Mouse (Mus musculus): ENCODE results near the gene Pde4a.
A peak's percentile ranks its signal among the peaks of the same experiment; 100 is the strongest.

Pde4a gene

DNA sequence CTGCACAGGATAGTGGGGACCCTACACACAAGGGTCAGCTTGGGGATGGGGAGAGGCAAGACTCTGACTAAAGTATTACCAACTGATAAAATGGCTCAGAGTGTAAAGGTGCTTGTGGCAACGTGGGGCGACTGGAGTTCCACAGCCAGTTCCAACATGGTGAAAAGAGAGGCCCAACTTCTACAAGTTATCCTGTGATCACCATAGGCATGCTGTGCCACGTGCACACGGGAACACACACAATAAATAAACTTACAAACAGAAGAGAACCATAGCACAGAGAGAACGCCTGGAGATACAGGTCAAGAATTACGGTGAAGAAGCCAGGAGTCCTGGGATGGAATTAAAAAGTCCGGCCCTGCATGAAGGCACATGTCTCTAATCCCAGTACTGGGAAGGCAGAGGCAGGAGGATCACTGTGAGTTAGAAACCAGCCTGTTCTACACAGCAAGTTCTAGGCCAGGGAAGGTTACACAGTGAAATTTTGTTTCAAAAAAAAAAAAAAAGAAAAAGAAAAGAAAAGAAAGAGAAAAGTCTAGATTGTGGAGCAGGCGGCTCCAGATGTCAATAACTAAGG lies 16.3 kb upstream of the Pde4a start:
- no peak for DNase-seq (ENCODE audit: low spot score in 2 of 2)

DNA sequence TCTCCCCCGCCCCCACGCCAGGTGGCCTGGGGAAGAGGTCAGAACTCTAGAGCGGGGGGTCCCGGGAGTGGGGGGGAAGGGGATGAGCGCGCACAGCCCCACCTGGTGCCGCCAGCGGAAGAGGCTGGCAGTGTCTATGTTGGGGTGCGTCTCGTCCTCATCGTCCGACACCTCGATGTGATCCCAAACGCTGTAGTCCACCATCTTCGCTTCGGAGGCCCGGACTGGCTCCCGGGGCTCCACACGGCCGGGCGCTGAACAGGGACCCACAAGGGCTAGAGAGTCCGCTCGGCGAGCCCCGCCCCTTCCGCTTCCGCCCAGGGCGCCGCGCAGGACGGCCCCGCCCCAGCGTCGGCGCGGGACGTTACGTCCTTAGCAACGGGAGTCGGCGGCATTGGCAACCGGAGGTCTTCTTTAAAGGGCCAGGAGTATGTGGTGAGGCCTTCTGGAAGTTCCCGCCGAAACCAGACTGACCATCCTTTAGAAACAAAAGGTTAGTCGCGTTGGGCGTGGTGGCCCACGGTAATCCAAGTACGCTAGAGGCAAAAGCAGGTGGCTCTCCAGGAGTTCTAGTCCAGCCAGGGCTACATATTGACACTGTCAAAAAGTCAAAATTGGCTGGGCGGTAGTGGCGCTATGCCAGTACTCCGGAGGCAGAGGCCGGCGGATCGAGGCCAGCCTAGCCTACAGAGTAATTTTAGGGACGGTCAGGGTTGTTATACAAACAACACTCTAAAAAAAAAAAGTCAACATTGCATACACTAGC lies 15.7 kb upstream of the Pde4a start, which contains the start of gene Cdc37:
Gene Cdc37, minus strand, starts transcription at position 329 of the 766 bp plus-strand sequence.
- peak; percentile 90 to 92 for DNase-seq (ENCODE audit: low spot score in 2 of 2)

DNA sequence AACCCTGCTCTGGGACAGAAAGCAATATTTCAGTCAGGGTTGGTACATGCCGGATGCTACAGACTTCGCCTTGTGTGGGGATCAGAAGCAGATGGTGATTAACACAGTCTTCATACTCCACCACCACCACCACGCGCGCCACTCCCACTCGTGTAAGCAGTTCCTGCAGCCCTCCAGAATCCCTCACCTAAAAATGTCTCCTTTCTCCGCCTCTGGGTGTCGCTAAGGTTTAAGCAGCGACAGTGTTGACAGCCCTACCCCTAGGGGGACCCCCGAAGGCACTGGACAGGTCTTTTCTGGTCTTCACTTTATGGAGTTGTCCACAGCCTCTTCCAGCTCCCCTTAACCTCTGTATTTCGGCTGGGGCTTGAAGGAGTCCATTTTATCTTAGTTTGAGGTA lies 12.8 kb upstream of the Pde4a start:
- DNase-seq (ENCODE audit: low spot score in 2 of 2): peak; percentile 76

DNA sequence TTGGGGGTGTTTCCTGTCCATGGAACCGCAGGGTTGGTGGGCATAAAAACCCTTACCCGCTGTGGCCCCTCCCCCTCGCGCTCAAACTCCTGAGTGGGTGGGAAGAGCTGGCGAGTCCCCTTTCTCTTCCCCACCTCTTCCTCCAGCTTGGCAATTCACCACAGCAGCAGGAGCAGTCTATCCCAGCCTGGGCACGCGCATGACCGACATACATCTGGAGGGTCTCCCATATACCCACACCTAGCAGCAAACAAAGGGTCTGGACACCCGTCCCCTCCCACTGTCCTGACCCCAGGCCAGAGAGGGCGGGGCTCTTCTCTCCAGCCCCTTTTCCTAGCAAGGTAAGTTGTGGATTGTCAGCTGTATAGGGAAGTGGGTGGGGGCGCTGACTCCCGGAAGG lies 12.2 kb upstream of the Pde4a start:
- no peak for DNase-seq (ENCODE audit: low spot score in 2 of 2)

DNA sequence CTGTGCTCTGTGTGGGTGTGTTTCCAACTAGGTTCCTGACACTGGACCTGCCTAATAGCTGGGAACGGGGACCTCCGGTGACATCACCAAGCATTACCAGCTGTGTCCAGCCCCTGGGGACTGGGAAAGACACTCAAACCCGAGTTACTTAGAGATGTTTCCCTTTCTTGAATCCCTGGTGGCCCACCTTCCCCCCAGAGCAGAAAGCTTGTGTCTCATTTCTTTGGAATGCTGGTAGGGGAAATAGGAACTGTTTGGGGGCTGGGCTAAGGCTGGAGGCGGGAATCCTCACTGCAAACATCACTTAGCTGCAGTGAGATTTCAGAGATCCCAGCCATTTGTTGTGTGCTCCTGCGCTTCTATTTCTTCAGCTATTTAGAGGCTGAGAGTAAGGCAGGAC lies 11.7 kb upstream of the Pde4a start:
- DNase-seq (ENCODE audit: low spot score in 2 of 2): no peak

DNA sequence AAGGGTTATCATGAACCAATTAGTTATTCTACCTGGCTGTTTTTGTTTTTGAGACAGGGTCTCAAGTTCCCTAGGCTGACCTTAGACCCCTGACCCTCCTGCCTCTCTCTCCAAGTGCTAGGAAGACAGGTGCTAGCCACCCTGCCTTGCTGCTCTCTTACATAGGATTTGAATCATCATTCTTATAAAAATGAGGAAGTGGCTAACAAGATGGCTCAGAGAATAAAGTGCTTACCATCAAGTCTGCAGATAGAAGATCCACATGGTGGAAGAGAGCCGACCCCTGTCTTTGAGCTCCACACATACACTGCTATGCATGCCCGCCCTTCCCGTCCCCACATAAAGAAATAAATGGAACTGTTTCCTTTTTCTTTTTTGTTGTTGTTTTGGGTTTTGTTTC lies 10.7 kb upstream of the Pde4a start:
- DNase-seq (ENCODE audit: low spot score in 2 of 2): no peak

DNA sequence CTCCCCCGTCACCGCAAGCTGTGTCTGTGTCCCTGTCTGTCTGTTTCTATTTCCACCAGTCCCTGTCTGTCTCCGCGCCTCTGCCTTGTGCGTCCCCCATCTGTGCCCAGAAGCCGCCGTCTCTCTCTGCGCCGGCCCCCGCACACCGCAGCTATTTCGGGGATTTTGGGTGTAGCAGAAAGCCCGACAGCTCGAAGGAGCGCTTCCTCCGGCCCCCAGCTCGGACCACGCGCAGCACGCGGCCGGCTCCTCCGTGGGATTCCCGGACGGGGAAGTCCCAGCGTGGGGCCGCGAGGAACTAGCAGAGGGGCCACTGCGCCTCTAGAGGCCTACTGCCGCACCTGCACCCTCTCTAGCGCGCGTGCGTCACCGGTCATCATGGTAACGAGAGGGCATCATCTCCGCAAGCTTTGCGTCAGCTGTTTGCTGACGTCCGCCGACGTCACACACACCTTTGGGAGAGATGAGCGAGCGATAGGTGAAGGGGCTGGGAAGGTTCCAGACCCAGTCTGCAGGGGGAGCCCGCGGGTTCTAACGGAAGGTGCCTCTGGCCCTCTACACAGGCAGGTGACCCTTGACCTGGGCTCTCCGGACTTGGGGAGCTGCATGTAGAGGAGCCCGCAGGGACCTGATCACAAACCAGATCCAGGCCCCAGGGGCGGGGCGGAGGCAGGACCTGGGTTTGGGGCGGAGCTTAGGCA lies 4.2 kb upstream of the Pde4a start:
- DNase-seq (ENCODE audit: low spot score in 2 of 2): peak; percentile 93 to 94

DNA sequence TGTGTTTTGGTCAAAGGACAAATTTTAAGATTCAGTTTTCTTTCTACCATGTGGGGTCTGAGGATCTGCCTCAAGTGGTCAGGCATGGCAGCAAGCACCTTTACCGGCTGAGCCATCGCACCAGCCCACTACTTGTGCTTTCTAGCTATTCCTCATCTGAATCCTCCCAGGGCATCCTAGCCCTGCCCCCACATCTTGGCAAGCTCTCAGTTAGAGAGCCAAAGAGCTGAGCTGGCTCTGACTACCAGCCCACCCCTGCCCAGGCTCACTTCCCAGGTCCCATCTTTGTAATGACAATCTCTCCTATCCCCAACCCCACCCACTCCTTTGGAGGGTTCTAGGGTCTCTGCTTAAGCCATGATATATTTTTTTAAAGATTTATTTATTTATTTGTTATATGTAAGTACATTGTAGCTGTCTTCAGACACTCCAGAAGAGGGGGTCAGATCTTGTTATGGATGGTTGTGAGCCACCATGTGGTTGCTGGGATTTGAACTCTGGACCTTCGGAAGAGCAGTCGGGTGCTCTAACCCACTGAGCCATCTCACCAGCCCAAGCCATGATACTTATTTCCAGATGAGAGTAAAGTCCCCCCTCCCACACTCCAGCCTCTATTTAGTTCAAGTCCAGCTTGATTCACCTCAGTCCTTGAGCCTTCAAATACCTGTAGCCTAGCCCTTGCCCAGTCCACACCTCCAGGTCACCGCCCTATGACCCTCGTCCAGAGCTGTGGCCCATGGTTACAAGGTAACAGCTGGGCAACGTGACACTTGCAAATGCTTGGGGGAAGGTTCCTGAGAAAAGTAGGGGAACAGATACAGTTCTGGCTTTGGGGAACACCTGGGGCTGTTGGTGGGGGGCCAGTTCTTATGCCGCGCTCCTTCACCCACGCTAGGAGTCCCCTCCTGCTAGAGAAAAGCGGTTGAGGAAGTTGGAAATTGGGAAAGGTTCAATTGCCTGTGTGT lies 2.1 kb upstream of the Pde4a start:
- peak in 1 of 2 experiments; percentile 26 for DNase-seq (ENCODE audit: low spot score in 2 of 2)

DNA sequence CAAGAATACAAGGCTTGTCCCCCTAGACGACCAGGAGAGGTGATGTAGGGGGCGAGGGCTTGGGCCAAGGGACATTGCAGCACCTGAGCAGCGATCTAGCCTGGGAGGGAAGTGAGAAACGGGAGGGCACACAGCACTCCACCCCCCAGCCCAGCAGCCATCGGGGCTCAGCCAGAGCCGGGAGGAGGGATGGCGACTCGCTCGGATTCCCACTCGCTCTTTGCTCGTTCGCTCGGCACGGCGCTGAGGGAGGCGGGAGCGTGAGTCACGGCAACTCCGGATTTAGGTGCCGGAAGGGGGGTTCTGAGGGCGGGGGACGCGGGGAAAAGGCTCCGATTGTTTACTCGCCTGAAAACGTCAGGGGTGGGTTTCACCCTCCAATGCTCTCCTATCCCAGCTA lies 1.4 kb upstream of the Pde4a start:
- peak; percentile 72 to 80 for DNase-seq (ENCODE audit: low spot score in 2 of 2)

DNA sequence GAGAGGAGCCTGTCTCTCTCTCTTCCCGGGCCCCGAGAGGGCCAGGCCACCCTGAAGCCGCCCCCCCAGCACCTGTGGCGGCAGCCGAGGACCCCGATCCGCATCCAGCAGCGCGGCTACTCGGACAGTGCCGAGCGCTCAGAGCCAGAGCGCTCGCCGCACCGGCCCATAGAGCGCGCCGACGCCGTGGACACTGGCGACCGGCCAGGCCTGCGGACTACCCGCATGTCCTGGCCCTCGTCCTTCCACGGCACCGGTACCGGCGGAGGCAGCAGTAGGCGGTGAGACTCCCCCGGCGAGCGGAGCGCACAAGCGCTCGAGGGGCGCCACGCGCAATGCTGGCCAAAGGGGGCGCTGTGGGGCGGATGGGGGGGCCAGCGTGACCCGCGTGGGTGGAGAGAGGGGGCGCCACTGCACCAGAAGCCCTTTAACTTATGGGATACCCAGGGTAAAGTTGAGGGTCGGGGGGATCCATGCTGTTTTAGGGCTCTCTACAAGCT lies 488 bp downstream of the Pde4a start:
- peak in 1 of 2 experiments; percentile 32 for DNase-seq (ENCODE audit: low spot score in 2 of 2)

DNA sequence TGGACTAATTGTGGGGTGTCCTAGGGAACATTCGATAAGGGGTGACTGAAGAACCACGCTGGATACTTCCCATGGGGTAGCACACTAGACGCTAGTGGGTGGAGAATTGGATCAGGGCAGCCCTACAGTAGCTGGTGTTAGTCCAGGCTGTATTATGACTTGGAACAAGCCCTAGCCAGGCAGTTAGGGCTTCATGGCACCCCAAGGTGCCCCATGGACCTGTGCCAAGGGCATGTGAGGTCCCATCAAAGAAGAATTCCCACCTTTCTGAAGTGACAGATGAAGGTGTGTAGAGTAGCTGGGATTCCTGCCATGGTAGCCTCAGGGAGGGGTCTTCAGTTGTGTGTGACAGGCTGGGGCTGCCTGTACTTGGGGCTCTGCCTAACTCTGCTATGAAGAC lies 1.0 kb downstream of the Pde4a start:
- no peak for DNase-seq (ENCODE audit: low spot score in 2 of 2)

DNA sequence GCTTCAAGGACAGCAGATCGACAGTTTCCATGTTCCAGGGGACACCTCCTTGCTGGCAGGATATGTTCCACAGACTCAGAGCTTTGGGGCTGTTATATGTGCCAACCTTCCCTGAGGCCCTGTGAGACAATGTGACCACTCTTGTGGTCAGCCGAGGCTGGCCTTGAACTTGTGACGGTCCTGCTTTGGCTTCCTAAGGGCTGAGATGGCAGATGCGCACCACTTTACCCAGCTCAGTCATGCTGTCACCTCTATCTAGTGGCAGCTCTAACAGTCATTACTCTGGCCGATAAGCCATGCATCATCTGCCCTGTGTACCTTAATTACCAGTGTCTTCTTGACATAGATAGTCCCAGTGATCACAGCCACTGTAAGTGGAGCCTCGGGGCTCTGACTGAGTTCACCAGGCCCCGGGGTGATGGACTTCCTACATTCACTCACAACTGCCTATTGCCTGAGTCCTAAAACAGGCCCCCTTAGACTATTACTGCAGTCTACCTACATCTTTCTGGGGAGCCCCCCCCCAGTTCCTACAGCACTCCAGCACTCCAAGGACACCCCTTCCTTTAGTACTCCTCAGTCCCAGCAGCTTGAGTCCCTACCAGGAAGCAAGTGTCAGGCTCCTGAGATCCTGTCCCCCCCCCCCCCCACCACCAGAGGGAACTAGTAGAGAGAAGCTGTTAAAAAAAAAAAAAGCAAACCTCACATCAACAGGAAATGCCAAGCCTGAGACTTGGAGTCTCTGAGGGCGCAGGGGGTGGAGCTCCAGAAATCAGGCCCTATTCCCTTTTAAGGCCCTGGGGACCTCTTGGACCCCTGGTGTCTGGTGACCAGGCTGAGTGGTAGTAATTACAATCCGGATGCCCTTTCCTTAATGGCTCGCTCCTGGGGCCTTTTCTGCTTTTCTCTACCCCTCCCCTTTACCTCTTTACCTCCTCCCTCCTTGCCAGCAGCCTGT lies 1.9 kb downstream of the Pde4a start:
- no peak for DNase-seq (ENCODE audit: low spot score in 2 of 2)

DNA sequence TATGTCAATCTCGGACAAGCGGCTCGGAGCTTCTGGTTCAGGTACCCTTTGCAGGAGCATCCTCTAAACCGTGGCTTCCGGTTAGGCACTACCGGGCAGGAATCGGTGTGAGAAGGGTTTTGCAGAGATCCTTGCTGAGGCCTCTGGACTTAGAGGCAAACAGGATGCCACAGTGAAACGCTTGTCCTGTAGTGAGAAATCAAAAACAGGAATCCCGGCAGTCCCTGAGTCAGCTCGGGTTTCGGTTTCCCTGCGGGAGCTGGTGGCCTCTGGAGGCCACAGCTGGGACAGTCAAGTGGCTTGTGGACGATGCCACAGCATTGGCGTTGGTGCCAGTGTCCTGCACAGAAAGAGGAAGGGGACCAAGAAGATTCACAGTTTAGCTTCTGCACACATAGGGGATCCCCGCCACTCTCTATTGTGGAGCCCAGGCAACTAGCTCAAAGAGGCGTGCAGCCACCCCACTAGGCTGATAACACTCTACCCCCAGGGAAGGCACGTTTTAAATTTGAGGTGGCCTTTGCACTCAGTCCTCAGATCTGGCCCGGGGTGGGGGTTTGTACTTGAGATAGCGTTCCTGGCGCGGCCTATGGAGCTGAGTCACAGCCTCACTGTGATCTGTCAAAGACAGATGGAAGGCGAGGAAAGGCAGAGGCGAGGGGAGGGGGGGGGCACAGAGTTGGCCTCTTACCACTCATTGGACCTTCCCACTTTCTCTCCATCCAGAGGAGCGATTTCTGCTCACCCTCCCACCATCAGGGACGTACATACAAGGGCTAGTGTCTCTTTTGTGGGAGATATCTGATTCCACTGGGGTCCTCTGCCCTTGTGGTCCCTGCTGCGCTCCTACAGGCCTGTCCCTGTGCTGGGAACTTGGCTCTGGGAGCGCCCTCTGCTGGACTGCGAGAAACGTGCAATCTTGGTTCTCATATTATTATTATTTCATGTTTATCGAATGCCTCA lies 2.9 kb downstream of the Pde4a start:
- peak in 1 of 2 experiments; percentile 33 for DNase-seq (ENCODE audit: low spot score in 2 of 2)

DNA sequence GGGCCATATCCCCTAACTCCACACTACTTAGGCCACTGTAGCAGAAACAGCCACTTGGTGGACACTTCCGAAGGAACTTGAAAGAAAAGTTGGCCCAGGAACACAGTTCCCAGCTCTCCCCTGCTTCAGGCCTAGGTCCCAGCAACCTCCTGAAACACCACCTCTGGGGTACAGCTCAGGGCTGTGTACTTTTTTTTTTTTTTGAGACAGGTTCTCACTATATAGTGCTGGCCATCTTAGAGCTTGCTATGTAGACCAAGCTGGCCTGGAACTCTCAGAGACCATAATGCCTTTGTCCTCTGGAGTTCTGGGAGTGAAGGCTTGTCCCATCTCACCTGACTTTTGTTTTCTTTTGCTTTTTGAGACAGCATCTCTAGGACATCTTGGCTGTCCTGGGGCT lies 3.6 kb downstream of the Pde4a start:
- DNase-seq (ENCODE audit: low spot score in 2 of 2): no peak

DNA sequence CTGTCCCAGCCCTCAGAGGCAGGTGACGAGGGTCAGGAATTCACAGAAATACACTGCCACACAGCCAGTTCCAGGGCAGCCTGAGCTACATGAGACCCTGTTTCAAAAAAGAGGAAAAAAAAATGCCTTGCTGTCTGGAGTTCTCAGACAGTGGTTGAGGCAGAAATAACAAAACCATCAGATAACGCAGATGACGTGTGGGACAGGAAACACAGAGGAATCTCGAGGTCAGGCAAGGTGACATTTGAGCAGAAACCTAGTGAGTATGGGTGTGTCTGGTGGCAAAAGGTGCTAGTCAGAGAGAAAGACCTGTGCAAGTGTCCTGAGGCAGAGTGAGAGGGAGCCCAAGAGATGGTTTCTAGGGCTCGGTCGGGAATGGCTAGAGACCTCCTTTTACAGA lies 6.8 kb downstream of the Pde4a start:
- DNase-seq (ENCODE audit: low spot score in 2 of 2): no peak

DNA sequence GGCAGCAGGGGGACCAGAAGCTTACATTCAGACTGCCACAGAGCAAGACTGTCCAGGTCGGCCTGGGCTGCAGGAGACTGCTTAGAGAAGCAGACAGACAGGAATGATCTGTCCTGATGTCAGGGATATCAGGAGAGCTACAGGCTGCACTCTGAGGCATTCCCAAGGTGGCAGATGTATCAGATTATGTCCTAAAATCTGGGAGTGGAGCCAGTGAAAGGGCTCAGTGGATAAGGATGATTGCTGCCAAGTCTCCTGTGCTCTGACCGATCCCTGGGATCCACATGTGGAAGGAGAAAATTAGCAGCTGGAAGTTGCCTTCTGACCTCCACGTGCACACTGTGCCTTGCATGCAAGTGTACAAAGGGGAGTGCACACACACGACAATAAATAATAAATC lies 14.9 kb downstream of the Pde4a start:
- DNase-seq (ENCODE audit: low spot score in 2 of 2): no peak

DNA sequence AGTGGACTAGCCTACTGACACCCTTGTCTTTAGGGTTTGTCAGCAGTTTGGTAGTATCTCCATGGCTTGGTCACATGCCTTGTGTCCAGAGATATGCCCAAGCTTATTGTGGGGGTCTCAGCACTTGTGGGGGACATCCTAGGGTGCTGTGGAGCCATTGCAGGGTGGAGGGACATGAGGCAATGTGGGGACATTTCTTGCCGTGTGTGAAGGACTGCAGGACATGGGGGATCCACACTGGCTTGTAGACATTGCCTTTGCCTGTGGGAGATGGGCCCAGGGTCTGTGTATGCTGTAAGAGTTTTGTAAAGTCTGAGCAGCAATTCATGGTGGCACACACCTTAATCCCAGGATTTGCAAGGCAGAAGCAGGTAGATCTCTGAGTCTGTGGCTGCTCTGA lies 15.3 kb downstream of the Pde4a start:
- no peak for DNase-seq (ENCODE audit: low spot score in 2 of 2)

DNA sequence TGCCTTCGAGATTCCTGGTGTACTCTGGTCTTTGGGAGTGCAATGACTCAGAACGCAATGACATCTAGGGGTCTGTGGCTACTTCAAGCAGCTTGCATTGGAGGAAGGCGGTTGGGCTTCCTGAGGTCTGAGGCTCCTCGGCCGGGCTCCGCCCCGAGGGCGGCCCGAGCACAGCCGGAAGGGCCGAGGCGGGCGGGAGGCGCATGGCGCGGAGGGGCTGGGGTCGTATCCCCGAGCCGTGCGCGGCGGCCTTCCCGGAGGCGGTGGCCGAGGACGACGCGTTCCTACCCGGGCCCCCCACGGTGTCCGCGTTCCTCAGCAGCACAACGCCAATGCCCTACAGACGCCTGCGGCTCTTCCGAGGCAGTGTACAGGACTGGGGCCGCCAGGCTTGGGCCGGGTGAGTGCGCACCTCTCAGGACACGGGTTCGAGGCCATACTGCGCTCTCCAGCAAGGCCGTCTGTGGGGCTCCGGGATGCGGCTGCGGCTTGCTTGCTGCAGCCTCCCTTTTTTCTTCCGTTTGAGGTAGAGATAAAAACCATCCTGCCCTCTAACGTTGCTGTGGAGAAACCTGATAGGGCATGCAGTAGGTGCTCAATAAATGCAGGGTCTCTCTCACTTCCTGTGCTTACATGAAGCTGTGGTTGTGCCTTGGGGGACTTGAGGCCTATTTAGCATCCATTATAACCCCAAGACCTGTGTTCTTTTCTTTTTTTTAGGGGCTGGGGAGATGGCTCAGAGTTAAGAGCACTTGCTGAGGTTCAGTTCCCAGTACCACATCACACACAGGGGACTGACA lies 16.1 kb downstream of the Pde4a start:
- DNase-seq (ENCODE audit: low spot score in 2 of 2): no peak

Measured in right cerebral cortex, postnatal 36 days (tissue).